In genomic region chr17:46454539-46454938, GRCm38 (mm10) we compare ENCODE assay signal across 9 mouse cellular contexts. TPM values are rescaled to one million over a fixed set of nuclear protein-coding genes. Genes with fewer than 3 reads are reported as not detected.
DNase-seq lines count a peak whose midpoint lies in the region; ATAC-seq and TF ChIP-seq lines count a peak whose summit lies in the region.
"Had no signal": no experiment of that assay in that cellular context is flagged by ENCODE, and none has a peak within 500 bp of the region (broad histone marks: within the 10 kb centered on the region; RNA-seq: fewer than 3 reads in every experiment).

No protein-coding gene starts in this region.

- H3K4me2 ChIP-seq in forebrain, embryonic 12.5 days, result peak overlapping the region; percentile 72
- H3K4me2 ChIP-seq in limb, embryonic 12.5 days, result peak overlapping the region; percentile 91
- H3K4me2 ChIP-seq in neural tube, embryonic 15.5 days, result peak overlapping the region; percentile 66

- intact Hi-C loops in left cerebral cortex, adult 2 months (cut with DNase I), result no loop called here

- H3K36me3 ChIP-seq in forebrain, embryonic 12.5 days (replicated peaks), result 0 out of 2 replicates have a peak, but pooled peaks cover 14% of the 10 kb centered on the region
- H3K36me3 ChIP-seq in limb, embryonic 12.5 days, result no peaks in the 10 kb centered on the region
- H3K36me3 ChIP-seq in neural tube, embryonic 15.5 days, result peaks cover 9% of the 10 kb centered on the region; the same call in 1 of the 2 replicates

- no peak overlapping the region for H3K27ac ChIP-seq in left cerebral cortex, adult 2 months
- H3K27ac ChIP-seq in forebrain, embryonic 12.5 days, result peak overlapping the region; percentile 65; the same call in 1 of the 2 replicates
- no peak overlapping the region for H3K27ac ChIP-seq in limb, embryonic 12.5 days
- H3K27ac ChIP-seq in neural tube, embryonic 15.5 days (replicated peaks), result no peak overlapping the region

- peak overlapping the region; percentile 14; the same call in 1 of the 2 replicates for H3K4me3 ChIP-seq in left cerebral cortex, adult 2 months
- peak overlapping the region; percentile 36 for H3K4me3 ChIP-seq in forebrain, embryonic 12.5 days (replicated peaks)
- peak overlapping the region; percentile 50 for H3K4me3 ChIP-seq in limb, embryonic 12.5 days (replicated peaks)
- peak overlapping the region; percentile 29 for H3K4me3 ChIP-seq in neural tube, embryonic 15.5 days (replicated peaks)

- H3K27me3 ChIP-seq in forebrain, embryonic 12.5 days, result peaks cover 61% of the 10 kb centered on the region
- peaks cover 82% of the 10 kb centered on the region for H3K27me3 ChIP-seq in limb, embryonic 12.5 days
- H3K27me3 ChIP-seq in neural tube, embryonic 15.5 days (replicated peaks), result peaks cover 17% of the 10 kb centered on the region; the same call in 1 of the 2 replicates

- TF ChIP-seq CTCF in left cerebral cortex, adult 2 months (IDR thresholded peaks at IDR 0.05), result no peak

- H3K4me1 ChIP-seq in forebrain, embryonic 12.5 days, result peaks cover 36% of the 10 kb centered on the region
- peaks cover 34% of the 10 kb centered on the region for H3K4me1 ChIP-seq in limb, embryonic 12.5 days (replicated peaks)
- peaks cover 39% of the 10 kb centered on the region for H3K4me1 ChIP-seq in neural tube, embryonic 15.5 days

- ATAC-seq in forebrain, embryonic 12.5 days (ENCODE audit: low FRiP score), result peak; percentile 31
- no peak for ATAC-seq in limb, embryonic 12.5 days (ENCODE audit: insufficient number of reproducible peaks, insufficient read depth, low FRiP score, low TSS enrichment, low read depth)
- ATAC-seq in neural tube, embryonic 15.5 days (ENCODE audit: low FRiP score), result peak; percentile 33
- ATAC-seq: Patski had no signal

- WGBS in forebrain, embryonic 12.5 days, result 2% methylated on average over 9 of the region's 9 CpGs
- WGBS in limb, embryonic 12.5 days, result 2% methylated on average over 9 of the region's 9 CpGs
- WGBS in neural tube, embryonic 15.5 days, result 1% methylated on average over 9 of the region's 9 CpGs

- H3K9me3 ChIP-seq in forebrain, embryonic 12.5 days, result no peaks in the 10 kb centered on the region
- no peaks in the 10 kb centered on the region; the same call in 1 of the 2 replicates for H3K9me3 ChIP-seq in limb, embryonic 12.5 days
- H3K9me3 ChIP-seq in neural tube, embryonic 15.5 days (replicated peaks), result no peaks in the 10 kb centered on the region

- DNase-seq in left cerebral cortex, adult 2 months (ENCODE audit: extremely low spot score in 1 of 2, low spot score in 2 of 2), result no peak
- no peak for DNase-seq in left cerebral cortex, adult 8-10 months (ENCODE audit: low spot score in 2 of 2)
- no peak for DNase-seq in urinary bladder, postnatal 4 days (ENCODE audit: low spot score in 2 of 2)
- no peak for DNase-seq in cerebellum, postnatal 14 days
- no peak for DNase-seq in adrenal gland, postnatal 14 days

- peak overlapping the region; percentile 55 for H3K9ac ChIP-seq in forebrain, embryonic 12.5 days
- H3K9ac ChIP-seq in limb, embryonic 12.5 days (replicated peaks), result peak overlapping the region; percentile 56
- 0 out of 2 replicates have a peak overlapping the region, but pooled peaks have one; percentile 11 for H3K9ac ChIP-seq in neural tube, embryonic 15.5 days (replicated peaks)

RNA-seq across cellular contexts. Expression of gene Slc22a7, which starts 16.3 kb away (rescaled TPM):
- total RNA-seq in left cerebral cortex, adult 2 months (2021), result under 1 TPM; 0.25 to 0.75 TPM
- total RNA-seq in left cerebral cortex, adult 8-10 months (2022), result under 1 TPM; 0.53 to 0.78 (median 0.66) TPM
- polyA plus RNA-seq in forebrain, embryonic 12.5 days (2016; fragmentation: Nextera tagmentation; extraction: Ambion mirVana), result 0.14 TPM in 1 of 2 replicates, not detected in the other
- not detected in 2 replicates for polyA plus RNA-seq in limb, embryonic 12.5 days (2016; fragmentation: Nextera tagmentation; extraction: Ambion mirVana)
- 1.3 TPM in 1 of 2 replicates, not detected in the other for polyA plus RNA-seq in neural tube, embryonic 15.5 days (2015; fragmentation: Nextera tagmentation; extraction: Ambion mirVana)
- total RNA-seq in adrenal gland, postnatal 14 days (2021), result 0.49 and 14.3 TPM in 2 replicates
- polyA plus RNA-seq: Patski had no signal

RNA-seq across cellular contexts. Expression of gene Crip3, which starts 25.8 kb away (rescaled TPM):
- total RNA-seq in left cerebral cortex, adult 2 months (2021), result 1 to 10 TPM; 5.2 to 5.8 TPM
- 1 to 10 TPM; 2.0 to 3.0 (median 2.5) TPM for total RNA-seq in left cerebral cortex, adult 8-10 months (2022)
- polyA plus RNA-seq in forebrain, embryonic 12.5 days (2016; fragmentation: Nextera tagmentation; extraction: Ambion mirVana), result 0.79 and 0.91 TPM in 2 replicates
- 0.40 and 0.63 TPM in 2 replicates for polyA plus RNA-seq in limb, embryonic 12.5 days (2016; fragmentation: Nextera tagmentation; extraction: Ambion mirVana)
- polyA plus RNA-seq in neural tube, embryonic 15.5 days (2015; fragmentation: Nextera tagmentation; extraction: Ambion mirVana), result 2.7 and 43.4 TPM in 2 replicates
- total RNA-seq in adrenal gland, postnatal 14 days (2021), result 1.1 and 1.2 TPM in 2 replicates
- polyA plus RNA-seq: Patski had no signal

RNA-seq across cellular contexts. Expression of gene Ttbk1, which starts 32.9 kb away (rescaled TPM):
- 100 to 1,000 TPM; 136 to 148 TPM for total RNA-seq in left cerebral cortex, adult 2 months (2021)
- 100 to 1,000 TPM; 110 to 125 (median 119) TPM for total RNA-seq in left cerebral cortex, adult 8-10 months (2022)
- polyA plus RNA-seq in forebrain, embryonic 12.5 days (2016; fragmentation: Nextera tagmentation; extraction: Ambion mirVana), result 4.0 and 5.0 TPM in 2 replicates
- polyA plus RNA-seq in limb, embryonic 12.5 days (2016; fragmentation: Nextera tagmentation; extraction: Ambion mirVana), result 0.34 and 0.45 TPM in 2 replicates
- 5.5 and 7.8 TPM in 2 replicates for polyA plus RNA-seq in neural tube, embryonic 15.5 days (2015; fragmentation: Nextera tagmentation; extraction: Ambion mirVana)
- total RNA-seq in adrenal gland, postnatal 14 days (2021), result 0.78 and 1.4 TPM in 2 replicates

RNA-seq across cellular contexts. Expression of gene Dnph1, which starts 42.0 kb away (rescaled TPM):
- 1 to 10 TPM; 4.2 to 5.0 TPM for total RNA-seq in left cerebral cortex, adult 2 months (2021)
- total RNA-seq in left cerebral cortex, adult 8-10 months (2022), result 1 to 10 TPM; 3.0 to 5.4 (median 4.8) TPM
- polyA plus RNA-seq in forebrain, embryonic 12.5 days (2016; fragmentation: Nextera tagmentation; extraction: Ambion mirVana), result 68.3 and 71.7 TPM in 2 replicates
- 51.6 and 55.3 TPM in 2 replicates for polyA plus RNA-seq in limb, embryonic 12.5 days (2016; fragmentation: Nextera tagmentation; extraction: Ambion mirVana)
- polyA plus RNA-seq in neural tube, embryonic 15.5 days (2015; fragmentation: Nextera tagmentation; extraction: Ambion mirVana), result 13.6 and 22.7 TPM in 2 replicates
- 5.3 and 7.8 TPM in 2 replicates for total RNA-seq in adrenal gland, postnatal 14 days (2021)

Comparison
In these comparisons a context has a peak if more than half of its experiments do, and no peak if none do; other contexts are left out.
1. RNA of gene Ttbk1, which starts 32.9 kb away (total RNA-seq): 136 to 148 TPM in left cerebral cortex, adult 2 months and 110 to 125 TPM in left cerebral cortex, adult 8-10 months; 0.78 to 1.4 TPM in adrenal gland, postnatal 14 days; every median in the first group is over 10 times any median in the second.
2. Peak in every context shown above with its lines, with median percentiles within 50 percentile points of each other: H3K4me3 ChIP-seq, H3K4me2 ChIP-seq and H3K9ac ChIP-seq.